Mouse (Mus musculus) limb, embryonic 11.5 days (tissue): ENCODE data around the gene Rrad. TPM values are rescaled to one million over a fixed set of nuclear protein-coding genes. Genes with fewer than 3 reads are reported as not detected.

Source experiments
- ATAC-seq: fragments of 200-750 bp; cut with Nextera tagmentation; 2 replicates; pipeline ENCODE4 v1.8.0; 2017; ENCODE audit warnings: low read depth; ENCODE audit not compliant: insufficient number of reproducible peaks, low FRiP score, low TSS enrichment
- DNase-seq: peaks from one replicate; pipeline ENCODE4 v3.0.0-alpha.2; 2015; ENCODE audit warnings: low spot score
- H3K27ac ChIP-seq: fragments of 300-500 bp; sonication (generic); replicated peaks from 2 replicates; pipeline ENCODE4 v1.5.1; 2014; ENCODE audit warnings: low read depth, mild to moderate bottlenecking, low read length
- H3K27me3 ChIP-seq: fragments of 300-500 bp; sonication (generic); 2 replicates; pipeline ENCODE4 v1.6.1; 2014; ENCODE audit warnings: mild to moderate bottlenecking, low read length, mixed read lengths; ENCODE audit not compliant: control insufficient read depth, insufficient read depth
- H3K36me3 ChIP-seq: fragments of 300-500 bp; sonication (generic); 2 replicates; pipeline ENCODE4 v1.6.1; 2014; ENCODE audit warnings: mild to moderate bottlenecking, low read length, moderate library complexity, mixed read lengths; ENCODE audit not compliant: control insufficient read depth, insufficient read depth
- H3K4me1 ChIP-seq: fragments of 300-500 bp; sonication (generic); 2 replicates; pipeline ENCODE4 v1.6.1; 2014; ENCODE audit warnings: low read length, mixed read lengths; ENCODE audit not compliant: control insufficient read depth, insufficient read depth
- H3K4me2 ChIP-seq: fragments of 300-500 bp; sonication (generic); 2 replicates; pipeline ENCODE4 v1.6.1; 2014; ENCODE audit warnings: low read depth, mild to moderate bottlenecking, moderate library complexity; ENCODE audit not compliant: severe bottlenecking
- H3K4me3 ChIP-seq: fragments of 300-500 bp; sonication (generic); 2 replicates; pipeline ENCODE4 v1.5.1; 2014; ENCODE audit warnings: low read depth, low read length
- H3K9ac ChIP-seq: fragments of 300-500 bp; sonication (generic); 2 replicates; pipeline ENCODE4 v1.6.1; 2014; ENCODE audit warnings: mild to moderate bottlenecking, low read length
- H3K9me3 ChIP-seq: fragments of 300-500 bp; sonication (generic); 2 replicates; pipeline ENCODE4 v1.6.1; 2016; ENCODE audit warnings: low read length; ENCODE audit not compliant: control insufficient read depth
- WGBS: fragments of 180-500 bp; shearing (Covaris S2); extraction: QIAGEN DNeasy Blood & Tissue Kit; methylation state at CpG from one replicate; pipeline ENCODE4 v1.1.7; 2014; 5-methylcytosine and 5-hydroxymethylcytosine counted together
- polyA plus RNA-seq: library from polyadenylated mRNA; unstranded; fragments of >200 nt; fragmentation: Nextera tagmentation; extraction: Ambion mirVana; gene quantifications from 2 replicates; pipeline ENCODE4 v1.2.1, GENCODE M21; 2014

Rrad gene
- polyA plus RNA-seq, 1 experiment from 2014 or later = 7.6 TPM

DNA sequence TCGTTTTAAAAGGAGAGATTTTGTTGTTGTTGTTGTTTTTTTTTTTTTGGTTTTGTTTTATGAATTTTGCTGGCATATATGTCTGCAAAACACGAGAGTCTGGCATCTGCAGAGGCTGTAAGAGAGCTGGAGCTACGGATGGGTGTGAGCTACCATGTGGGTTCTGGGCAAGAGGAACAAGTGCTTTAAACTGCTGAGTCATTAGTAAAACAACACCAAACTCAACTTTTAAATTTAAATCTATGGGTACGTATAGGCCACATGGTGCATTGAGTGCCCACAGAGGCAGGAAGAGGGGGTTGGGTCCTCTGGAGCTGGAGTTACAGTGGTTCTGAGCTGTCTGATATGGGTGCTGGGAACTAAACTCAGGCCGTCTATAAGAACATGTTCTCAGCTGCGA lies 6.9 kb upstream of the Rrad start:
- WGBS = 90% methylated on average over 6 of the region's 6 CpGs
- Histone ChIP-seq H3K27ac (no peak overlapping the region), H3K9ac (no peak overlapping the region), H3K9me3 (no peaks in the 10 kb centered on the region), H3K4me2 (no peak overlapping the region), H3K27me3 (no peaks in the 10 kb centered on the region), H3K4me1 (peaks cover 10% of the 10 kb centered on the region), H3K4me3 (no peak overlapping the region), H3K36me3 (no peaks in the 10 kb centered on the region)
- DNase-seq = no peak
- no peak for ATAC-seq

DNA sequence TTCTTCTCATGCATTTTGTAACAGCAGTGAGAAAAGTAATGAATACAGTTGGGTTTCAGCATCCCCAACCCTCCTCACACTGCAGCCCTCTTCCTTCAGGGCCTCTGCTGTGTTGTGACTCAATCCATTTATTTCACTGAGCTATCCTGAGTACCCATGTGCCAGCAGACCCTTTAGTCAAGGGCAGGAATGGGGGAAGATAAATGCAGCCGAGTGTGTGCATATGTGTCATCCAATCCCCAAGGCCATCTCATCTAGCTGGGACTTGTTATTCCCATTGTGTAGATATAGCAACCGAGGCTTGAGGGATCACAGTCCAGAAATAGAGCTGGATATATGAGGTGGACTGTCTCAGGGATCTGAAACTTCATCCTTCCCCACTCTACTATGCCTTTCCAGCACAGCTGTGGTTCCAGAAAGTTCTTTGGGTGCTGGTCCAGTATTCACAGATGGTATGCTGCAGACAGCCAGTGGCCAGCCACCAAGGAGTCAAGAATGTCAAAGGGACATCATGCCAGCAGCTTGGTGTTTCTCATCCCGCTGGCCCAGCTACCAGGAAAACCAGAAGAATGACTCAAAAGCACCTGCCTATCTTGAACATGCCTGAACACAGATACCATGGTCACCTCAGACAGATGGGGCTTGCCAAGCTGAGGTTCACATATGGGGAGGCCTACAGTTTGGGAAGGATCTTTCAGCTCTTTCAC lies 4.0 kb upstream of the Rrad start:
- H3K9me3 ChIP-seq = no peaks in the 10 kb centered on the region

DNA sequence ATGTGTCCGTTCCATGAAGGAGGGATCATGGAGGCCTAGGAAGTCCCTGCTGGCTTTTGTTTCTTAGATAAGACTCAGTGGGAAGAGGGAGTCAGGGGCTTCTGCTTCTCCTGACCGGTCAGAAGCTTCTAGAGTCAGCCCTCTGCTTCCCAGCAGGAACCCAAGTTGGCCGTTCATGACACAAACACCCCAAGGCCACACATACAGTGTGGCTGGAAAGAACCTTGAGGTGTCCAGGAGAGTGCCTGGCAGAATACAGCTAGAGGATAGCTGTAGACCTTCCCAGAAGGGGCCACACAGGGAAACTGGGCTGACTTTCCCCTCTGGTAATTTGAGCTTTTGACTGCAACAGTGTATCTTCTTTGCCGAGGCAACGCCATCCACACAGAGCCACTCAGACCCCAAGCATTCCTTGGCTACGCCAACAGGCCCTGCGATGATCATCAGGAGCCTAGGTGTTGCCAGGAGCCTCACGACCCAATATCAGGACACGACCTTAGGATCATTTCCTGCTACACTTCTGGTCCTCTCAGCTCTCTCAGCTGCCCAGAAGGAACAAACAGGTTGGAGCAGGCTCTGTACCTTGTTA lies 2.1 kb upstream of the Rrad start:
- no peak overlapping the region for H3K4me2 ChIP-seq
- H3K36me3 ChIP-seq = no peaks in the 10 kb centered on the region
- WGBS = 49% methylated on average over 9 of the region's 9 CpGs

More for the DNA sequence above, 4.0 kb upstream of the Rrad start:
- Histone ChIP-seq H3K4me3 (no peak overlapping the region), H3K4me2 (no peak overlapping the region), H3K27ac (no peak overlapping the region), H3K36me3 (no peaks in the 10 kb centered on the region), H3K9ac (no peak overlapping the region), H3K27me3 (peaks cover 6% of the 10 kb centered on the region; the same call in 1 of the 2 replicates), H3K4me1 (peaks cover 18% of the 10 kb centered on the region)
- no peak for ATAC-seq
- 93% methylated on average over 3 of the region's 3 CpGs for WGBS
- no peak for DNase-seq

GRCm38 (mm10) chr8:104632486-104632885 lies 1.4 kb upstream of the Rrad start:
- H3K27ac ChIP-seq = 0 out of 2 replicates have a peak overlapping the region, but pooled peaks have one; percentile 26
- WGBS = 67% methylated on average over 6 of the region's 6 CpGs

More for the DNA sequence above, 2.1 kb upstream of the Rrad start:
- Histone ChIP-seq H3K4me1 (peaks cover 18% of the 10 kb centered on the region), H3K27ac (no peak overlapping the region), H3K4me3 (no peak overlapping the region), H3K27me3 (peaks cover 11% of the 10 kb centered on the region), H3K9me3 (no peaks in the 10 kb centered on the region), H3K9ac (no peak overlapping the region)
- no peak for DNase-seq
- no peak for ATAC-seq

GRCm38 (mm10) chr8:104631975-104632374 lies 848 bp upstream of the Rrad start:
- 24% methylated on average over 5 of the region's 5 CpGs for WGBS
- ATAC-seq (0 out of 2 replicates have a peak, but pooled peaks have one; percentile 10), DNase-seq (peak; percentile 34)
- peaks cover 11% of the 10 kb centered on the region for H3K27me3 ChIP-seq
- H3K9me3 ChIP-seq = no peaks in the 10 kb centered on the region
- H3K9ac ChIP-seq = no peak overlapping the region; the same call in 1 of the 2 replicates
- no peak overlapping the region for H3K4me3 ChIP-seq
- H3K27ac ChIP-seq = 0 out of 2 replicates have a peak overlapping the region, but pooled peaks have one; percentile 26
- H3K36me3 ChIP-seq = no peaks in the 10 kb centered on the region
- peak overlapping the region; percentile 73 for H3K4me2 ChIP-seq
- peaks cover 18% of the 10 kb centered on the region for H3K4me1 ChIP-seq

More at GRCm38 (mm10) chr8:104632486-104632885, 1.4 kb upstream of the Rrad start:
- DNase-seq (no peak), ATAC-seq (no peak)
- Histone ChIP-seq H3K4me2 (0 out of 2 replicates have a peak overlapping the region, but pooled peaks have one; percentile 73), H3K9ac (no peak overlapping the region; the same call in 1 of the 2 replicates), H3K4me3 (no peak overlapping the region), H3K36me3 (no peaks in the 10 kb centered on the region), H3K27me3 (peaks cover 11% of the 10 kb centered on the region), H3K4me1 (peaks cover 18% of the 10 kb centered on the region), H3K9me3 (no peaks in the 10 kb centered on the region)

- Histone ChIP-seq H3K4me1 (peaks cover 18% of the 10 kb centered on the region), H3K27ac (no peak overlapping the region), H3K9ac (peak overlapping the region; percentile 40; the same call in 1 of the 2 replicates), H3K36me3 (no peaks in the 10 kb centered on the region), H3K9me3 (no peaks in the 10 kb centered on the region), H3K27me3 (peaks cover 11% of the 10 kb centered on the region), H3K4me3 (peak overlapping the region; percentile 36), H3K4me2 (peak overlapping the region; percentile 73)
- no peak for ATAC-seq
- WGBS = 1% methylated on average over 36 of the region's 36 CpGs
- peak; percentile 38 for DNase-seq
Measured at GRCm38 (mm10) chr8:104630574-104630973, 553 bp downstream of the Rrad start.

- no peak overlapping the region for H3K27ac ChIP-seq
- no peak for DNase-seq
- peak overlapping the region; percentile 73; the same call in 1 of the 2 replicates for H3K4me2 ChIP-seq
- peaks cover 18% of the 10 kb centered on the region for H3K4me1 ChIP-seq
- no peak overlapping the region for H3K9ac ChIP-seq
- no peaks in the 10 kb centered on the region for H3K36me3 ChIP-seq
- H3K4me3 ChIP-seq = peak overlapping the region; percentile 36; the same call in 1 of the 2 replicates
- H3K9me3 ChIP-seq = no peaks in the 10 kb centered on the region
- ATAC-seq = no peak
- peaks cover 11% of the 10 kb centered on the region for H3K27me3 ChIP-seq
- 36% methylated on average over 8 of the region's 8 CpGs for WGBS
Measured at GRCm38 (mm10) chr8:104630111-104630479, 1.0 kb downstream of the Rrad start.

- H3K9ac ChIP-seq = no peak overlapping the region
- WGBS = 80% methylated on average over 22 of the region's 22 CpGs
- peaks cover 11% of the 10 kb centered on the region for H3K27me3 ChIP-seq
- peaks cover 18% of the 10 kb centered on the region for H3K4me1 ChIP-seq
- ATAC-seq = no peak
- no peaks in the 10 kb centered on the region for H3K36me3 ChIP-seq
- H3K27ac ChIP-seq = no peak overlapping the region
- H3K4me3 ChIP-seq = no peak overlapping the region
- no peak overlapping the region for H3K4me2 ChIP-seq
- H3K9me3 ChIP-seq = no peaks in the 10 kb centered on the region
- DNase-seq = no peak
Measured at GRCm38 (mm10) chr8:104629306-104630110, 1.6 kb downstream of the Rrad start.
